Mouse (Mus musculus): ENCODE results near the gene Hpca.

DNA sequence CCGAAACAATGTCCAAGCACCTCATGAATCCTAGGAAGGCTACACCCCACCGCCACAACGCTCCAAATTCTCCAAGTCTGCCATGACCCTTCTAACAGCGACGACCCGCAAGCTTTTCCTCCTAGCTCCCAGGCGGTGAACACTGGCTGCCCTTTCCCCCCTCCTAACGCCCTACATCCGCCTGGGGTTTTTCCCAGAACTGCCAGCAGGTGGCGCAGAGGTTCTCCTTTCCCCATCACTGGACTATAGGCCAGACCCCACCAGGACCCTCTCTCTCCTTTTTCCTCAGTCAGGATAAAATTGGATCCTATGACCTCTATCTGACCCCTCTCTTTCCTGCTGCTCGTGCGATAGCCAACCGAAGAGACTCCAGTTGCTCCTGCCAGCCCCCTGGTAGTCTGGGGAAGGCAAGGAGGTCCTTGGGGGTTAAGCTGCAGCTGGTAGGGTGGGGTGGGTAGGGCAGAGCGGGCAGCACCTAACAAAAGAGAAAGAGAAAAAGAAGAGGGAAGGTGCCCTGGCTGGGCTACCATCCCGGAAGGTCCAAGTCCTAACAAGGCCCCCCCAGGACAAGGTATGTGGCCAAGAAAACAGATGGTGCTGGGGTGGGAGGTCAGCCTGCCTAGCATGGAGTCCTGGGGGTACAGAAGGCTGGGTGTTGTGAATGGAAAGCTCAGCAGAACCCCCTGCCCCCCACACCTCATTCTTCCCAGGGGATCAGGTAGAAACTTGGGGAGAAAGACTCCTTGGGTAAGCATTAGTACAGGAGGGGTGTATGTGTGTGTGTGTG is 13.2 kb upstream of the Hpca start:
- TF ChIP-seq CTCF (IDR thresholded peaks at IDR 0.05; ENCODE audit: borderline replicate concordance, insufficient read depth, low read length) (peak; percentile 58), POLR2A (IDR thresholded peaks at IDR 0.05; ENCODE audit: low read depth, low read length) (no peak)

Measured in embryonic fibroblast, embryonic 13.5 days (primary cell).